Mouse (Mus musculus) forebrain, postnatal 0 days (tissue): ENCODE measurements around the gene Syt1. TPM values are rescaled to one million over a fixed set of nuclear protein-coding genes. Genes with fewer than 3 reads are reported as not detected.

ENCODE experiments used
- ATAC-seq: fragments of 200-750 bp; cut with Nextera tagmentation; 2 replicates; pipeline ENCODE4 v1.8.0; 2017; ENCODE audit warnings: mild to moderate bottlenecking, moderate library complexity
- DNase-seq: peaks from one replicate; pipeline ENCODE4 v3.0.0-alpha.2; 2015
- H3K27ac ChIP-seq: fragments of 300-500 bp; sonication (generic); 2 replicates; pipeline ENCODE4 v1.5.1; 2014; ENCODE audit warnings: low read depth, mild to moderate bottlenecking, antibody characterized with exemption, low read length, moderate library complexity, mixed read lengths
- H3K27me3 ChIP-seq: fragments of 300-500 bp; sonication (generic); 2 replicates; pipeline ENCODE4 v1.6.1; 2014; ENCODE audit warnings: mild to moderate bottlenecking, low read length, mixed read lengths; ENCODE audit not compliant: insufficient read depth
- H3K36me3 ChIP-seq: fragments of 300-500 bp; sonication (generic); 2 replicates; pipeline ENCODE4 v1.6.1; 2014; ENCODE audit warnings: mild to moderate bottlenecking, moderate library complexity; ENCODE audit not compliant: insufficient read depth
- H3K4me1 ChIP-seq: fragments of 300-500 bp; sonication (generic); 2 replicates; pipeline ENCODE4 v1.6.1; 2014; ENCODE audit warnings: antibody characterized with exemption; ENCODE audit not compliant: insufficient read depth
- H3K4me2 ChIP-seq: fragments of 300-500 bp; sonication (generic); 2 replicates; pipeline ENCODE4 v1.6.1; 2014; ENCODE audit warnings: low read depth, mild to moderate bottlenecking, moderate library complexity
- H3K4me3 ChIP-seq: fragments of 300-500 bp; sonication (generic); 2 replicates; pipeline ENCODE4 v1.5.1; 2014; ENCODE audit warnings: low read depth, low read length, mixed read lengths
- H3K9ac ChIP-seq: fragments of 300-500 bp; sonication (generic); 2 replicates; pipeline ENCODE4 v1.6.1; 2014; ENCODE audit warnings: mild to moderate bottlenecking
- H3K9me3 ChIP-seq: fragments of 300-500 bp; sonication (generic); 2 replicates; pipeline ENCODE4 v1.6.1; 2016; ENCODE audit warnings: low read length
- CTCF ChIP-seq: sonication (generic); IDR thresholded peaks from 2 replicates; pipeline ENCODE4 v1.5.1; 2016; ENCODE audit warnings: antibody characterized with exemption, control low read depth, low read depth
- WGBS: fragments of 180-500 bp; shearing (Covaris S2); extraction: QIAGEN DNeasy Blood & Tissue Kit; methylation state at CpG from one replicate; pipeline ENCODE4 v1.1.7; 2014; 5-methylcytosine and 5-hydroxymethylcytosine counted together
- polyA plus RNA-seq: library from polyadenylated mRNA; unstranded; fragments of >200 nt; fragmentation: Nextera tagmentation; extraction: Ambion mirVana; gene quantifications from 2 replicates; pipeline ENCODE4 v1.2.1, GENCODE M21; 2015
- total RNA-seq: library from RNA; depleted of rRNA; stranded (reverse); fragments of >200 nt; gene quantifications from 2 replicates; pipeline ENCODE4 v1.2.3, GENCODE M21; 2014

Syt1 gene
- total and polyA plus RNA-seq, 2 experiments from 2014 or later: 133 to 147 TPM

DNA sequence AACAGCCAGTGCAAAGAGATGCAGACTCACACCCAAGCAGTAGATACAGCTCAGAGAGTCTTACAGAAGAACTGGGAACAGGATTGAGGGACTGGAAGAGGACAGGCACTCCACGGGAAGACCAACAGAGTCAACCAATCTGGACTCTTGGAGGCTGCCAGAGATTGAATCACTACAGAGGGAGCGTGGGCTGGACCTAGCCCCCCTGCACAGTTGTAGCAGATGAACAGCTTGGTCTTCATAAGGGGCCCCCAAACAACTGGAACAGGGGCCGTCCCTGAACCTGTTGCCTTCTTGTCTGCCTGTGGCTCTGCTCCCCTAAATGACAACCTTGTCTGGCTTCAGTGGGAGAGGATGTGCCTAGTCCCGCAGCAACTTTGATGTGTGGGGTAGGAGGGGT, 375.2 kb downstream of the Syt1 start:
- H3K4me1 ChIP-seq: no peaks in the 10 kb centered on the region
- no peak overlapping the region for H3K4me2 ChIP-seq
- 88% methylated on average over 4 of the region's 4 CpGs for WGBS
- no peak for DNase-seq
- no peak overlapping the region for H3K4me3 ChIP-seq
- no peaks in the 10 kb centered on the region for H3K36me3 ChIP-seq
- H3K9ac ChIP-seq: no peak overlapping the region
- no peaks in the 10 kb centered on the region for H3K9me3 ChIP-seq
- no peak overlapping the region for H3K27ac ChIP-seq
- H3K27me3 ChIP-seq: no peaks in the 10 kb centered on the region
- ATAC-seq: no peak
- TF ChIP-seq CTCF: no peak

- no peak for DNase-seq
- Histone ChIP-seq H3K4me2 (no peak overlapping the region), H3K9ac (no peak overlapping the region), H3K9me3 (no peaks in the 10 kb centered on the region), H3K36me3 (peaks cover 5% of the 10 kb centered on the region; the same call in 1 of the 2 replicates), H3K27me3 (no peaks in the 10 kb centered on the region), H3K27ac (no peak overlapping the region), H3K4me1 (no peaks in the 10 kb centered on the region), H3K4me3 (no peak overlapping the region)
- TF ChIP-seq CTCF: no peak
- WGBS: 83% methylated on average over 8 of the region's 8 CpGs
- ATAC-seq: no peak
These were observed 379.9 kb downstream of the Syt1 start for GRCm38 (mm10) chr10:108630841-108631240.

DNA sequence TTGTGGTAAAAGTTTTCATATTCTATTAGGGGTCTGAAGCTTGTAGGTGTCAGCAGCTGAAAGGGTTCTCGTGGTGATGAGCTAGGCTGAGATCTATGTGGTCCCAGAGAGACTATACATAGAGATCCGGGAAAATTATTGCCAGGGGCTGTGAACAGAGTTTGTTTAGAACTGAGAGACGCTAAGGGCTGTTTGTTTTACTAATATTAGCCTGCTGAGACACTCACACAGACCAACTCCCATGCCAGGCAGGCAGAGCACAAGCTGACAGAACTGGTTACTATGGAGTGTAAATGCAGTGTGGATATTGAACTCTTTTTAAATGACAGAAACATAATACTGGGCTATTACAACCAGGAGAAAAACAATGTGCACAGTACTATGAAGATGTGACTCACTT, 384.4 kb downstream of the Syt1 start:
- H3K27me3 ChIP-seq: no peaks in the 10 kb centered on the region
- WGBS: 63% methylated on average over 3 of the region's 3 CpGs
- peaks cover 5% of the 10 kb centered on the region; the same call in 1 of the 2 replicates for H3K36me3 ChIP-seq
- H3K27ac ChIP-seq: no peak overlapping the region
- H3K9ac ChIP-seq: no peak overlapping the region
- no peaks in the 10 kb centered on the region for H3K9me3 ChIP-seq
- DNase-seq (no peak), ATAC-seq (no peak)
- TF ChIP-seq CTCF: no peak
- no peak overlapping the region for H3K4me2 ChIP-seq
- no peaks in the 10 kb centered on the region for H3K4me1 ChIP-seq
- H3K4me3 ChIP-seq: no peak overlapping the region

- Histone ChIP-seq H3K4me1 (no peaks in the 10 kb centered on the region), H3K27me3 (no peaks in the 10 kb centered on the region), H3K9ac (no peak overlapping the region), H3K4me2 (no peak overlapping the region), H3K4me3 (no peak overlapping the region), H3K27ac (no peak overlapping the region), H3K9me3 (no peaks in the 10 kb centered on the region), H3K36me3 (peaks cover 5% of the 10 kb centered on the region; the same call in 1 of the 2 replicates)
- no peak for TF ChIP-seq CTCF
- no peak for DNase-seq
- 52% methylated on average over 4 of the region's 4 CpGs for WGBS
- ATAC-seq: no peak; the same call in 1 of the 2 replicates
These were observed 387.8 kb downstream of the Syt1 start for GRCm38 (mm10) chr10:108623002-108623401.

GRCm38 (mm10) chr10:108619861-108620260, 390.9 kb downstream of the Syt1 start:
- no peaks in the 10 kb centered on the region for H3K4me1 ChIP-seq
- no peak for TF ChIP-seq CTCF
- DNase-seq: no peak
- no peak overlapping the region for H3K9ac ChIP-seq
- no peak for ATAC-seq
- H3K9me3 ChIP-seq: no peaks in the 10 kb centered on the region
- WGBS: 73% methylated on average over 5 of the region's 5 CpGs
- no peak overlapping the region for H3K27ac ChIP-seq
- H3K36me3 ChIP-seq: no peaks in the 10 kb centered on the region
- H3K4me2 ChIP-seq: no peak overlapping the region
- no peak overlapping the region for H3K4me3 ChIP-seq
- H3K27me3 ChIP-seq: no peaks in the 10 kb centered on the region

- Histone ChIP-seq H3K4me2 (no peak overlapping the region), H3K9me3 (no peaks in the 10 kb centered on the region), H3K4me1 (no peaks in the 10 kb centered on the region), H3K27ac (no peak overlapping the region), H3K27me3 (no peaks in the 10 kb centered on the region), H3K36me3 (no peaks in the 10 kb centered on the region), H3K9ac (no peak overlapping the region), H3K4me3 (no peak overlapping the region)
- 96% methylated on average over 5 of the region's 5 CpGs for WGBS
- TF ChIP-seq CTCF: no peak
- ATAC-seq (no peak), DNase-seq (no peak)
These were observed 391.6 kb downstream of the Syt1 start for GRCm38 (mm10) chr10:108619217-108619616.

GRCm38 (mm10) chr10:108610057-108610644, 400.6 kb downstream of the Syt1 start:
- 80% methylated on average over 14 of the region's 14 CpGs for WGBS

More at GRCm38 (mm10) chr10:108610057-108610644, 400.6 kb downstream of the Syt1 start:
- Histone ChIP-seq H3K4me1 (no peaks in the 10 kb centered on the region), H3K27ac (no peak overlapping the region), H3K9me3 (no peaks in the 10 kb centered on the region), H3K9ac (no peak overlapping the region), H3K4me3 (no peak overlapping the region), H3K4me2 (no peak overlapping the region), H3K36me3 (no peaks in the 10 kb centered on the region), H3K27me3 (no peaks in the 10 kb centered on the region)
- no peak for TF ChIP-seq CTCF
- ATAC-seq (peak; percentile 38; the same call in 1 of the 2 replicates), DNase-seq (no peak)
